Mouse (Mus musculus) liver, embryonic 12.5 days (tissue): ENCODE measurements around the gene Fbxo9. TPM values are rescaled to one million over a fixed set of nuclear protein-coding genes. Genes with fewer than 3 reads are reported as not detected.
"Not testable (repeated sequence)": the region's sequence is repeated elsewhere in the genome, so short reads cannot be mapped to it uniquely, and the experiment has no call there.

Experiments used
- ATAC-seq: fragments of 200-750 bp; cut with Nextera tagmentation; 2 replicates; pipeline ENCODE4 v1.8.0; 2017; ENCODE audit warnings: moderate number of reproducible peaks, mild to moderate bottlenecking, moderate library complexity
- H3K27ac ChIP-seq: fragments of 300-500 bp; sonication (generic); 2 replicates; pipeline ENCODE4 v1.5.1; 2016; ENCODE audit warnings: mild to moderate bottlenecking
- H3K27me3 ChIP-seq: fragments of 300-500 bp; sonication (generic); replicated peaks from 2 replicates; pipeline ENCODE4 v1.6.1; 2016; ENCODE audit warnings: mild to moderate bottlenecking, moderate library complexity
- H3K36me3 ChIP-seq: fragments of 300-500 bp; sonication (generic); 2 replicates; pipeline ENCODE4 v1.6.1; 2016; ENCODE audit warnings: mild to moderate bottlenecking, moderate library complexity
- H3K4me1 ChIP-seq: fragments of 300-500 bp; sonication (generic); 2 replicates; pipeline ENCODE4 v1.6.1; 2016
- H3K4me2 ChIP-seq: fragments of 300-500 bp; sonication (generic); 2 replicates; pipeline ENCODE4 v1.6.1; 2016; ENCODE audit warnings: mild to moderate bottlenecking, moderate library complexity
- H3K4me3 ChIP-seq: fragments of 300-500 bp; sonication (generic); 2 replicates; pipeline ENCODE4 v1.5.1; 2016; ENCODE audit warnings: mild to moderate bottlenecking, moderate library complexity
- H3K9ac ChIP-seq: fragments of 300-500 bp; sonication (generic); 2 replicates; pipeline ENCODE4 v1.6.1; 2016; ENCODE audit warnings: mild to moderate bottlenecking, moderate library complexity
- H3K9me3 ChIP-seq: fragments of 300-500 bp; sonication (generic); replicated peaks from 2 replicates; pipeline ENCODE4 v1.6.1; 2016; ENCODE audit warnings: mild to moderate bottlenecking, moderate library complexity
- WGBS: fragments of 180-500 bp; shearing (Covaris S2); methylation state at CpG from one replicate; pipeline ENCODE4 v1.1.7; 2016; ENCODE audit not compliant: insufficient replicate concordance; 5-methylcytosine and 5-hydroxymethylcytosine counted together
- polyA plus RNA-seq: library from polyadenylated mRNA; unstranded; fragments of >200 nt; fragmentation: Nextera tagmentation; extraction: Ambion mirVana; gene quantifications from 2 replicates; pipeline ENCODE4 v1.2.1, GENCODE M21; 2016

Gene Fbxo9
- polyA plus RNA-seq, 1 experiment from 2014 or later = 74.8 TPM

DNA sequence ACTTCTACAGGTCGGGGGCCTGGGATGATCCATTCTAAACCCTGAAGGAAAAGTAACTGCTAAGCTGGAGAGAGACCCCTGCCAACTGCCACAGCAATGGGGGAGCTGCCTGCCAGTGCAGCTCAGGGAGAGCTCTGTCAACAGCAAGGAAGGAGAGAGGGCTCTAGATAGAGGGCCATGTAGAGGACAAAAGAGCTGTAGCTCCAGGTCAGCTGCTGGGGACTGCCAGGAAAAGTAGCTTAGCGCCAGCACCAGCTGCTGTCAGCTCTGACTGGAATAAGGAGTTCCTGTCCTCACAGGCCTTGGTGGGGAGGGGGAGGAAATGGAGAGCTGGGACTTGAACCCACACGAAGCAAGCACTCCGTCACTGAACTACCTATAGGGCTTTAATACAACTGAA is 20.3 kb downstream of the Fbxo9 start:
- H3K27me3 ChIP-seq = no peaks in the 10 kb centered on the region
- no peak overlapping the region for H3K27ac ChIP-seq
- H3K4me2 ChIP-seq = no peak overlapping the region
- ATAC-seq = no peak
- WGBS = 74% methylated on average over 4 of the region's 4 CpGs
- no peak overlapping the region for H3K9ac ChIP-seq
- peaks cover 100% of the 10 kb centered on the region for H3K36me3 ChIP-seq
- H3K9me3 ChIP-seq = no peaks in the 10 kb centered on the region
- H3K4me3 ChIP-seq = no peak overlapping the region
- peaks cover 5% of the 10 kb centered on the region; the same call in 1 of the 2 replicates for H3K4me1 ChIP-seq

DNA sequence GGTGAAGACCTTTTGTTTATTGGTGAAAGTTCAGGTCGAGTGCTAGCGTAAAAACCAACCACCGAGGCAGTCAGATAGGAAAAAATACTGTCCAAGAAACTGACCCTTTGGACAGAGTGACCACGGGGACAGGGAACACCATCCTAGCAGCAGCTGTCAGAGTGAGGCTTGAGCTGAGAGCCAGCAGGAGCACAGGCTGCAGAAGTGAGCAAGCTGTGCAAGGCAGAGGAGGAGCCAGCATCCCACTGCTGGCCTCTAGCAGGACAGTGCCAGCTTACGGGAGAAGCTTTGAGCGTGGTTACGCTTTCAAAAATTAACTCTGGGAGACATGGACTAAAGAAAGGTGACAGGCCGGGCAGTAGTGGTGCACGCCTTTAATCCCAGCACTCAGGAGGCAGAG is 21.1 kb downstream of the Fbxo9 start:
- peaks cover 99% of the 10 kb centered on the region for H3K36me3 ChIP-seq
- H3K4me2 ChIP-seq = no peak overlapping the region
- H3K9me3 ChIP-seq = no peaks in the 10 kb centered on the region
- 89% methylated on average over 9 of the region's 9 CpGs for WGBS
- H3K27ac ChIP-seq = no peak overlapping the region
- no peak overlapping the region for H3K4me3 ChIP-seq
- H3K9ac ChIP-seq = no peak overlapping the region
- H3K4me1 ChIP-seq = peaks cover 5% of the 10 kb centered on the region; the same call in 1 of the 2 replicates
- H3K27me3 ChIP-seq = no peaks in the 10 kb centered on the region
- ATAC-seq = no peak

- ATAC-seq = no peak
- WGBS = 77% methylated on average over 14 of the region's 14 CpGs
- H3K4me2 ChIP-seq = no peak overlapping the region
- no peaks in the 10 kb centered on the region for H3K27me3 ChIP-seq
- no peaks in the 10 kb centered on the region for H3K9me3 ChIP-seq
- no peak overlapping the region for H3K27ac ChIP-seq
- no peak overlapping the region for H3K9ac ChIP-seq
- no peak overlapping the region for H3K4me3 ChIP-seq
- H3K4me1 ChIP-seq = peaks cover 1% of the 10 kb centered on the region; the same call in 1 of the 2 replicates
- H3K36me3 ChIP-seq = peaks cover 94% of the 10 kb centered on the region
Observed at GRCm38 (mm10) chr9:78085722-78086287, 23.1 kb downstream of the Fbxo9 start.

GRCm38 (mm10) chr9:78084341-78084740 is 24.5 kb downstream of the Fbxo9 start:
- H3K9ac ChIP-seq = no peak overlapping the region
- H3K9me3 ChIP-seq = no peaks in the 10 kb centered on the region
- H3K4me2 ChIP-seq = no peak overlapping the region
- H3K4me1 ChIP-seq = no peaks in the 10 kb centered on the region
- peaks cover 87% of the 10 kb centered on the region for H3K36me3 ChIP-seq
- H3K4me3 ChIP-seq = no peak overlapping the region
- WGBS = 85% methylated on average over 4 of the region's 4 CpGs
- no peak overlapping the region for H3K27ac ChIP-seq
- ATAC-seq = no peak
- H3K27me3 ChIP-seq = no peaks in the 10 kb centered on the region

DNA sequence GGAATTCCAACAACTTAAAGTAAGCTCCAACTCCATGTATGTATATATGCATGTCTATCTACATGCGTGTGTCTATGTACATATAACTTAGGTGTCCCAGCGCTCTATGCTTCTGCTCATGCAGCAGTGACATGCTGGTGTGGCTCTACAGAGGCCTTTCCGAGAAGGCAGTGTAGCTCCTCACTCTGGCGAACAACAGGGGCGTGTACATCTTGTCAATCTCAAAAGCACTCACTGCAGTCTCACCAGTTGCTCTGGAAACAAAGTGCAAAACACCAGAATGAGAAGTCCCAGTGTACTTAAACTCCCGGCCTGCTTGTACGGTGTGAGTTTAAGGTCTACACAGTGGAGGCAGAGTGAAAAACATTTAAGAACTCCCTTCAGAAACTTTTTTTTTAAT is 27.0 kb downstream of the Fbxo9 start:
- Histone ChIP-seq H3K4me3 (no peak overlapping the region), H3K9me3 (no peaks in the 10 kb centered on the region), H3K36me3 (peaks cover 62% of the 10 kb centered on the region), H3K4me1 (no peaks in the 10 kb centered on the region), H3K27ac (no peak overlapping the region), H3K4me2 (no peak overlapping the region), H3K9ac (no peak overlapping the region), H3K27me3 (no peaks in the 10 kb centered on the region)
- no peak for ATAC-seq
- WGBS = 82% methylated on average over 7 of the region's 7 CpGs

DNA sequence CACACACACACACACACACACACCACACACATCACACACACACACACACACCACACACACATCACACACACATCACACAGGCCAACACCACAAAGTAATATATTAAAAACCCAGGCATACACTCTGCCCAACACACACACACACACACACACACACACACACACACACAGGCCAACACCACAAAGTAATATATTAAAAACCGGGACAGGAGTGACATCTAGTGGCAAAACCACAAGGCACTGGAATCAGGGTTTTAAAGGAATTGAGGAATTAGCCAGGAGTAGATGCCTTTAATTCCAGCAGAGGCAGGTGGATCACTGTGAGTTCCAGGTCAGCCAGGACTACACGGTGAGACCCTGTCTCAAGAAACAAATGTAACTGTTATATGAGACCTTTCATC is 30.6 kb downstream of the Fbxo9 start:
- Histone ChIP-seq H3K27me3 (no peaks in the 10 kb centered on the region), H3K4me2 (no peak overlapping the region), H3K9me3 (no peaks in the 10 kb centered on the region), H3K36me3 (peaks cover 26% of the 10 kb centered on the region), H3K27ac (no peak overlapping the region), H3K9ac (no peak overlapping the region), H3K4me3 (no peak overlapping the region), H3K4me1 (no peaks in the 10 kb centered on the region)
- 35% methylated on average over 2 of the region's 2 CpGs for WGBS
- ATAC-seq = no peak

DNA sequence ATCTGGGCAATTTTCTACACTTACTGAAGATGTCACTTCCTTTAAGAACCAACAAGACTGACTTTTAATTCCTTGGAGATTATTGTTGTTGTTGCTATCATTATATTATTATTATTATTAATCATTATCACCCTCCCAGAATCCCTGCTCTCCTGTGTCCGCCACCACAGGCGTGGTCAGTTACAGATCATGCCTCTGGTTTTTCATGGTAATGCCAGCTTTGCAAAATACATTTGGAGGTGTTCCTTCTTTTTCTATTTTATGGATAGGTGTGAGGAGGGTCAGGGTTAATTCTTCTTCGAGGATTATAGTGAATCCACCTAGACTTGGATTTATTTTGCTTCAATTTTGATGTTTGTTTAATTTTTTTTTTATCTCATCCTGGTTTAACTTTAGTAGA is 33.6 kb downstream of the Fbxo9 start:
- H3K9ac ChIP-seq = no peak overlapping the region
- H3K27me3 ChIP-seq = no peaks in the 10 kb centered on the region
- H3K27ac ChIP-seq = no peak overlapping the region
- no peak overlapping the region for H3K4me2 ChIP-seq
- H3K36me3 ChIP-seq = peaks cover 3% of the 10 kb centered on the region; the same call in 1 of the 2 replicates
- ATAC-seq = no peak
- no peaks in the 10 kb centered on the region for H3K4me1 ChIP-seq
- 67% methylated on average over 3 of the region's 3 CpGs for whole genome bisulfite sequencing
- no peak overlapping the region for H3K4me3 ChIP-seq
- no peaks in the 10 kb centered on the region for H3K9me3 ChIP-seq

DNA sequence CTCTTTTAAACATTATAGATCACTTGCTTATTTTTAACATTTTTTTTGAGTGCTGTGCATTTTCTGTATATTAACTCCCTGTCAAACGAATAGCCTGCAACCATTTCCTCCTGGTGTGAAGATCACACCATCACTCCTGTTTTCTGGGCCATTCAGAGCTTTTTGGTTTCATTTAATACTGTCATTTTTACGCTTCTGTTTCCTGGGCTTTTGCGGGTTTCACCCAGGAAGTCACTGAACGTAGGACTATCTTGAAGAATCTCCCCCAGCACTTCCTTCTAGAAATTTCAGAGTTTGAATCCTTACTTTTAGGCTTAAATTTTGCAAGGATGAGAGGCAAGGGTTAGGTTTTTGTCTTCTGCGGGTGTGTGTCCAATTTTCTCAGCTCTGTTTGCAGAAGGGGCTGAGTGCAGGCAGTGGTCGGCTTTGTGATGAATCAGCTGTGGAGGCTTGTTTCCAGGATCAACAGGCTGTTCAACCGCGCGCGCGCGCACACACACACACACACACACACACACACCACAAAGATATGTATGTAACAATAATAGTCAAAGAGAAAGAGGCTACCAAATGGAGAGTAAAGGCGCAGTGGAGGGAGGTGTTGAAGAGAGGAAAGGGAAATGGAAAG is 35.0 kb downstream of the Fbxo9 start:
- Histone ChIP-seq H3K4me2 (no peak overlapping the region), H3K4me1 (no peaks in the 10 kb centered on the region), H3K4me3 (no peak overlapping the region), H3K27ac (no peak overlapping the region), H3K9ac (no peak overlapping the region), H3K27me3 (no peaks in the 10 kb centered on the region), H3K9me3 (no peaks in the 10 kb centered on the region), H3K36me3 (no peaks in the 10 kb centered on the region)
- no peak for ATAC-seq
- WGBS = 77% methylated on average over 13 of the region's 13 CpGs

DNA sequence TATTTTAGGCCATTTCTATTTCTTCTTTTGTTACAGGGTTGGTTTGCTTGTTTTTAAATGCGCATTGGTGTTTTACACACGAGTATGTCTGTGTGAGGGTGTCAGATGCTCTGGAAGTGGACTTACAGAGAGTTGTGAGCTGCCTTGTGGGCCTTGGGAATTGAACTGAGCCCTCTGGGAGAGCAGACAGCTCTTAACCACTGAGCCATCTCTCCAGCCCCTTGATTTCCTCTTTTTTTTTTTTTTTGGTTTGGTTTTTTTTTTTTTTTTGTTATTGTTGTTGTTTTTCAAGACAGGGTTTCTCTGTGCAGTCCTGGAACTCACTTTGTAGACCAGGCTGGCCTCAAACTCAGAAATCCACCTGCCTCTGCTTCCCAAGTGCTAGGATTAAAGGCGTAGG is 35.6 kb downstream of the Fbxo9 start:
- H3K9ac ChIP-seq, H3K36me3 ChIP-seq, H3K4me2 ChIP-seq, H3K9me3 ChIP-seq, H3K4me1 ChIP-seq, H3K27me3 ChIP-seq, H3K27ac ChIP-seq, H3K4me3 ChIP-seq, ATAC-seq: not testable (repeated sequence)
- 74% methylated on average over 3 of the region's 3 CpGs for WGBS

GRCm38 (mm10) chr9:78071626-78072025 is 37.2 kb downstream of the Fbxo9 start:
- H3K36me3 ChIP-seq = no peaks in the 10 kb centered on the region
- no peak overlapping the region for H3K4me3 ChIP-seq
- no peaks in the 10 kb centered on the region for H3K9me3 ChIP-seq
- H3K9ac ChIP-seq = no peak overlapping the region
- no peaks in the 10 kb centered on the region for H3K27me3 ChIP-seq
- no peak overlapping the region for H3K4me2 ChIP-seq
- no peaks in the 10 kb centered on the region for H3K4me1 ChIP-seq
- no peak overlapping the region for H3K27ac ChIP-seq
- WGBS = 60% methylated on average over 4 of the region's 4 CpGs
- no peak for ATAC-seq

DNA sequence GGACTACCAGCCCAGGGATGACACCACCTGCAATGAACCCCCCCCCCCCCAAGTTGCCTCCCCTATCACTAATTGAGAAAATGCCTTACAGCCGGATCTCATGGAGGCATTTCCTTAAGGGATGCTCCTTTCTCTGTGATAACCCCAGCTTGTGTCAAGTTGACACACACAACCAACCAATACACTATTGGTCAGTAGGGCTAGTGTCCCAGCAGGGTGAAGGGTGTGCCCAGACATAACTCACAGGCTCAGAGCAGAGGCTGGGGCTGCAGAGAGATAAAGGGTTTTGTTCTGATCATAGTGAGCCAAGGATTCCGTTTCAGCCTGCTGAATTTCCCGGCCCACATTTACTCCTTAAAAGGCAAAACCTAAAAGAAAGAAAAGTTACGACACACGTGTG is 38.4 kb downstream of the Fbxo9 start:
- no peak overlapping the region for H3K4me2 ChIP-seq
- no peak overlapping the region for H3K4me3 ChIP-seq
- no peak overlapping the region for H3K27ac ChIP-seq
- H3K4me1 ChIP-seq = no peaks in the 10 kb centered on the region
- no peak for ATAC-seq
- H3K36me3 ChIP-seq = no peaks in the 10 kb centered on the region
- 67% methylated on average over 5 of the region's 5 CpGs for WGBS
- H3K9me3 ChIP-seq = no peaks in the 10 kb centered on the region
- no peaks in the 10 kb centered on the region for H3K27me3 ChIP-seq
- no peak overlapping the region for H3K9ac ChIP-seq

DNA sequence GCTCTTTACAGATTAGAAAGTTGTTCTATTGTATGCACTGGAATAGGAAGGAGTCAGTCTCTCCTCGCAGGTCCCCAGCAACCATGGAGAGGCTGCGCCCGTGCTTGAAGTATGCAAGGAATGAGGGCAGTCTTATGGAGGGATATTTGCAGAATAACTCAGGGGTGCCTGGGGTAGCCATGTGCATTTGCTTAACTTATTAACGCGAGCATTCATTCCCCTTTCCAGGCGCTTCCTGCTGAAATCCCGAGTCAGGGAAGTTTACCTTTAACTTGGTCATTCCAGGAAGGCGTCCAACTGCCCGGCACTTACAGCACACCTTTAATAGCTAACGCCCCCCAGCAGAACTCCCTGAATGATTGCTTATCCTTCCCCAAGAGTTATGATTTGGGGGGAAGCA is 44.7 kb downstream of the Fbxo9 start:
- Histone ChIP-seq H3K4me1 (peaks cover 7% of the 10 kb centered on the region), H3K9ac (no peak overlapping the region), H3K27me3 (no peaks in the 10 kb centered on the region), H3K27ac (no peak overlapping the region), H3K36me3 (no peaks in the 10 kb centered on the region), H3K4me3 (no peak overlapping the region), H3K4me2 (no peak overlapping the region), H3K9me3 (no peaks in the 10 kb centered on the region)
- 67% methylated on average over 10 of the region's 10 CpGs for WGBS
- no peak for ATAC-seq

DNA sequence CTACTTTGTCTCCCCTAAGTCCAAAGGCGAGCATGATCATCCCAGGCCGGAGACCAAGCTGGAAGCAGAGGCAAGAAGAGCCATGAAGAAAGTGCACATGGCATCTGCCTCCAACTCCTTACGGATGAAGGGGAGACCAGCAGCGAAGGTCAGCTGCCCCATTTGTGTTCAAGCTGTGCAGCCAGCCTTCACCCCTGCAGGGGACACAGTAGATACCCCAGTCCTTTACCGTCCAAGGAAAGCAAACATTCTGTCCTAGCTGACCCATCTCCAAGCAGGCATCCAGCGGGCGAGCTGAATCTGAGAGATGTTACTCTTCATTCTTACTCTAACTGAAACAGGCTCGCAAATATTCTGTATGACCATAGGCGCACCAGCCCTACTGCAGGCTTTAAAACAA is 46.5 kb downstream of the Fbxo9 start:
- Histone ChIP-seq H3K4me3 (no peak overlapping the region), H3K4me1 (peaks cover 13% of the 10 kb centered on the region), H3K4me2 (no peak overlapping the region), H3K9ac (no peak overlapping the region), H3K27me3 (no peaks in the 10 kb centered on the region), H3K27ac (no peak overlapping the region), H3K36me3 (no peaks in the 10 kb centered on the region), H3K9me3 (no peaks in the 10 kb centered on the region)
- no peak for ATAC-seq
- 71% methylated on average over 9 of the region's 9 CpGs for WGBS
